Mouse (Mus musculus): ENCODE measurements around the gene Capg.

Gene Capg

DNA sequence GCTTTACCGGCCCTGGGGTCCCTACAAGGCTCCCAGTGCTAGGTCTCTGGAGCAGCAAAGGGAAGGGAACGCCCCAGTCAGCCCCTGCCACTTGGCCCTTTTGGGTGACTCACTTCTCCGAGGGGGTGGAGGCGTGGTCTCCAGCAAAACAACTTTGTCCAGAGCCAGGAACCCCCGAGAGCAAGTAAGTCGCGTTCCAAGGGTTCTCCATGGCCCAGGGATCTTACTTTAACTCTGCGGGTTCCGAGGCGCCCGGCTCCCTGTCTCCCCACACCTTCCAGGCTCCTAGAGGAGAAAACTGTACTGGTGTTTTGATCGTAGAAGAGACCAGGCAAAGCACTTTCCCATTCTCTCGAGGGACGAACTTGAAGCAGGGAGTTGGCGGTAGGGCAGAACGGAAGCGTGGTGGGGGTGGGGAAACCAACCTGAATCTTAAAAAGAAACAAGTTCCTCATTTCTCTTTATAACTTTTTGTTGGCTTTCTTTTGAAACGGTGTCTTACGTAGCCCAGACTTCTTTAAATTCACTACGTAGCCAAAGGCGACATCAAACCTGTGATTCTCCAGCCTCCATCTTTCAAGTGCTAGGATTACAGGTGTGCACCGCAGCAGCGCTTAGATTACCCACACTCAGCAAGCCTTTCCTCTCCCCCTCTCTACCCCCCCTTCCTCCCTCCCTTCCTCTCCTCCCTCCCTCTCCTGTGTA is at the start of gene Capg:
Gene Capg, plus strand, starts transcription at position 109 of the 705 bp plus-strand sequence.
- DNase-seq, result peak; percentile 67

DNA sequence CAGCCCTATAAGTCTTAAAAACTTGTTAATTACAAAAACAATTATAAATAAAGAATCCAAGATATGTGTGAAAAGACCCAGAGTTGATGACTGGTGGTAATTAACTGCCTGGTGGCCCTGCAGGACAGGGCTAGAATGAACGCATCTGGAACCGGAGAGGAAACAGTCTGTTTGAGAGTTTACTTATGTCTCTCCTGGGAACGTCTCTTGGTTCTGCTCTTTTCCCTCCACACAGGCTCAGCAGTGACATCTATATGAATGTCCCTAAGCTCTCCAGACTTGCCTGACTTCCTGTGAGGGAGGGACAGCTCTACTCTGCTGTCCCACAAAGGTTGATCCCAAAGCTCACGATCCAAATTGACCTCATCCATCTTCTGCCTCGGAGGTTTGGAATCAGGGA is 45.2 kb upstream of the Capg start:
- DNase-seq, result no peak

DNA sequence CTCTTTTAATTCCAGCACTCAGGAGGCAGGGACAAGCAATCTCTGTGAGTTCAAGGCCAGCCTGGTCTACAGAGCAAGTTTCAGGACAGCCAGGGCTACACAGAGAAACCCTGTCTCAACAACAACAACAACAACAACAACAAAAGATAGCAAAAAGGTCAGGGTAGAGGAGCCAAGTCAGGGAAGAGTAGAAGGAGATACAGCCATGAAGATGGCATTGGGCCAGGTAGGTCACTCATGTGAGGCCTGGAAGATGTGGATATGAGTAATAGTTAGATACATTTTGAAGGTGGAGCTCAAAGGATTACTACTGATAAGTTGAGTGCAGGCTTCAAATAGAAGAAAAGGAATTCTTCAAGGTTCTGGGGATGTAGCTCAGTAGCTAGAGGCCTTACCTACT is 40.9 kb upstream of the Capg start:
- no peak for DNase-seq

DNA sequence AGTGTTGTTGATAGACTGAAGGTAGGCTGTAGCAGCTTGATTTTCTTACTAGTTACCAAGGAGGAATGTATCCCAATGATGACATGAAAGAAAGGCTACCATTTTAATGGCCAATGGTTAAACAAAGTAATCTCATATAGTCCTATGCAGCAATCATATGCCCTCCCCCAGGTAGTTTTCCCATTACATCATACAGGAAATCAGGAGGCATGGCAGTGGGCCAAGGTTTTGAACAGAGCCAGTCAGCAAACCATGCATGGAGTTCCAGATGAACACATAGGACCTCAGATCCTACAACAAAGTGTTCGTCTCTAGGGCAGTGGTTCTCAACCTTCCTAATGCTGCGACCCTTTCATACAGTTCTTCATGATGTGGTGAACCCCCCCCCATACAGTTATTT is 40.3 kb upstream of the Capg start:
- no peak for DNase-seq

DNA sequence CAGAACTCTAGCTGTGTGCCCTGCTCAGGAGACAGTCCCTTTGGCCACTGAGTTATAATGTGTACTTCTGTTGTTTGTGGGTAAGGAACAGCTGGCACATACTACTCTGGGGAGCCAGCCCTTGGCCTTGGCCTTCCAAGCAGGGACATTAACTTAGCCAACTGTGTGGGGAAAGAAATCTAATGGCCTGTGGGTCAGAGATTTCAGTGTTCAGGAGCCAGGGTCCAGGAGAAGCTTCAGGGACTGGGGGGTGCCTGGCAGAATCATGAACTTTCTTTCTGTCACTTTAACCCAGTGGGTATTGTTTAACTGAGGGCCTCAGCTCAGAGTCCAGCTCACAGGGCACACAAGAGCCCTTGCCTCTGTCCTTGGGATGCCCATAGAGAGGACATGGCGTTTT is 38.1 kb upstream of the Capg start:
- DNase-seq, result no peak

DNA sequence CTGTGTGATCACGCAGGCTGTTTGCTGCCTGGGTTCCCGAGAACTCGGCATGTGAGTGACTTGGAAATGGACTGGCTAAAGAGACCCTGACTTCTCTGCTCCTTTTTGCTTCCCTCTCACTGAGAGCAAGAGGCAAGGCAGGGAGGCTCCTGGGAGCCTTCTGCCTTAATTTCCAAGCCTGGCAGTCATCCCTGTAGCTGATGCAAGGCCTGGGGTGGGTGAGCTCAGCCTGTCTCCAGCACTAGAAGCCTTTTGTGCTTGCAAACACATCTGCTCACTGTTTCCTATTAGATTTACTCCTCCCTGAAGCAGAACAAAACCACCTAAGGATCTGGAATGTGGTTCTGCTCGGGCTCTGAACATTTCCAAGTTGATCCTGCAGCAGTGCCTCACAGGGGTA is 35.6 kb upstream of the Capg start:
- no peak for DNase-seq

DNA sequence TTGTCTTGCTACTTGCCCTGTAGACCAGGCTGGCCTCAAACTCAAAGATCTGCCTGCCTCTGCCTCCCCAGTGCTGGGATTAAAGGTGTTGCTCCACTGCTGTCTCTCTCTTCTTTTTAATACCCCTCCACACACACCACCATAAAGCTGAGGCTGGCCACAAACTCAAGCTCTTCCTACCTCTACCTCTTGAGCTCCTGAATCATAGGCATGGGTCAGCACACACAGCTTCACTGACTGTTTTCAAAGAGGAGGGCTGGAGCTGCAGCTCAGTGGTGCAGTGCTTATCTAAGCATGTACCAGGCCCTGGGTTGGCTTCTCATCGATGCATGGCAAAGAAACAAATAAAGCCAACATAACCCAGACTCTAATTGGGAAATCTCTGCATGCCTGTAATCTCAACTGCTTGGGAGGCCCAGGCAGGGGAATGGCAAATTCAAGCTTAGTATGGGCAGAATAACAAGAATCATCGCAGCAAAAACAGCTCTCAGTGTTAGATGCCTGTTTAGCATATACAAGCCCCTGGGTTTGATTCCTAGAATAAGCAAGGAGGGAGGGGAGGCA is 34.2 kb upstream of the Capg start:
- no peak for DNase-seq

DNA sequence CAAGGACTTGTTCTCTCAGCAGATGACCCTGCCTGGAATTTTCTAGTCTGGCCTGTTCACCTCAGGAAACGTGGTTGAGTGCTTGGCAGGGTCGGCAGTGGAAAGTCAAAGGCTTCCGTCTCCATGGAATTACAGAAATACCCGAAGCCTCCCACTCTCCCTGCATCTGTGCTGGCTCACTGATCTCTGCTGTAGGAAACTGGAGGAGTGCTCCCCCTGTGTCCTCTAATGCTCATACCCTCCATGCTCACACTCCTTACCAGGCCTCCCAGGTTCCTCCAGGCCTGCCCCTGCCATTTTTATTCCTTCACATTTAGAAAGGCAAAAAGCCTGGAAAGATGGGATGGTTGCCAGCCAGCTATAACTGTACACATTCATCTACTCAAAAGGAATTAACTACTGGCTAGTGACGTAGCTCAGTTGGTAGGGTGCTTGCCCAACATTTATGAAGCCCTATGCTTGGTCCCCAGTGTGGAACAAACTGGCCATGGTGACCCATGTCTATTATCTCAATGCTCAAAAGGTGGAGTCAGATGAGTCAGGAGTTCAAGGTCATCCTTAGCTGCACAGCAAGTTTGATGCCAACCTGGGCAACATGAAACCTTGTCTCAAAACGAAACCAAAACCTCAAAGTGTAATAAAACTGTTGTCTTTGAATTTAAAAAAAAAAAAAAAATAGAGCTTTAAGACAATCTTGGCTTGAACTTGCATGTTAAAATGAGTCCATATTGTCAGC is 33.3 kb upstream of the Capg start:
- no peak for DNase-seq

DNA sequence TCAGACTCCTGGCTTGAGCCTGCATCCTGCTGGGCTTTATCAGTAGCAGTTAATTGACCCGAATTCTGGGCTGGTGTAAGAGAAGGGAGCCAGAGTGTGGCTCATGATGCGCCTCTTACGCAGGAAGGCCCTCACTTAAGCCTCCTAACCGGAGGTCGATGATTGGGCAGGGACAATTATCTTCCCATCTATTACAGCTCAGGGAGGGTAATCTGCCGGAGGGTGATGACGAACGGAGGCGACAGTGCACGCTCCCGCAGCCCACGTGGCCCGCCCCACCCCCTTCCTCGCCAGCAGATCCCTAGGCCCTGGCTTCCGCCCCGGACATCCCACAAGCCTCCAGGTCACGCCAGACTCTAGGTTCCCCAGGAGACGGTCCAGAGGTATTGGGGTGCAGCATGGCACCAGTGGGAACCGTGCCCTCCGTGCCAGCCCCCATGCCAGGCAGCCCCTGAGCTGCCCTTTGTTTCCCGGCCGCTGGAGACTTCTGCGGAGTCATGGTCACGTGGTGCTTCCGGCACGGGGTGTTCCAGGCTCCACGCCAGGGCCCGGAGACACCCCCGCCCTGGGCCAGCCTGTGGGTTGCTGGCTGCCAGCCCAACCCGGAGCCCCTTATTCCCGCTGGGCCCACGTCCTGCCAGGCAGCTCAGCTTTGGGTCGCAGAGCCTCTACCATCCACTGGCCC is 31.7 kb upstream of the Capg start:
- DNase-seq, result peak; percentile 83

DNA sequence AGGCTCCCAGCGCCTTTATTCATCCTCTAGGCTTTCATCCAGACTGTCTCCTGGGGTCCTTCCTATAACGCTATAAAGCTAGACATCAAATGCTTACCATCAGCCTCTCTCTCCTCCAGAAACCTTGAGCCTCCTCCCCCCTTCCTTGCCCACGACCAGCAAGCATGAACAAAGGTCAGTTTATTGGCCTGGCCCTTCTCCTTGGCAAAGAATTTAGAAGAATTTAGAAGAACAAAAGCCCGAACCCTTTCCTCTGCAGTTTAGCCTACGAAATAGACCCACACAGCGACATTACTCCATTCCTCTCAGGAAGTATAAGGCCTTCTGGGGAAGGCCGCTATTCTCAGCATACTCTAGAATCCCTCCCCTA is 31.1 kb upstream of the Capg start:
- DNase-seq, result no peak

DNA sequence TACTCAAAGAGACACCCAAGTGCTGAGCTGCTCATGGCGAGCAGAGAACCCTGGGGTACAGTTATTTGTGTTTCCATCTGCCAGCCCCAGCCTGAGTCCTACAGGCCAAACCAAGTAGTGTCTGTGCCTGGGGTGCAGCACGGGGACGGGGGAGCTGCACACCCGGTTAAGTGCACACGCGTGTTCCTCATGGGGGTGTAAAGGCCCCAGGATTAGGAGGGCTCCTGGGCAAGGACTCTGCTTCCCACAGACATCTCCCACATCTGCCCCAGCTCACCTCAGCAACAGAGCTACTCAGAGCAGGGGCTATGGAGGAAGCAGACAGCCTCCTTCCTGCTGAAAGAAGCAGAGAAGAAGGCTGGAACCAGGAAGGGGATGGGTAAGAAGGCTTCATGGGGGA is 28.5 kb upstream of the Capg start:
- no peak for DNase-seq

DNA sequence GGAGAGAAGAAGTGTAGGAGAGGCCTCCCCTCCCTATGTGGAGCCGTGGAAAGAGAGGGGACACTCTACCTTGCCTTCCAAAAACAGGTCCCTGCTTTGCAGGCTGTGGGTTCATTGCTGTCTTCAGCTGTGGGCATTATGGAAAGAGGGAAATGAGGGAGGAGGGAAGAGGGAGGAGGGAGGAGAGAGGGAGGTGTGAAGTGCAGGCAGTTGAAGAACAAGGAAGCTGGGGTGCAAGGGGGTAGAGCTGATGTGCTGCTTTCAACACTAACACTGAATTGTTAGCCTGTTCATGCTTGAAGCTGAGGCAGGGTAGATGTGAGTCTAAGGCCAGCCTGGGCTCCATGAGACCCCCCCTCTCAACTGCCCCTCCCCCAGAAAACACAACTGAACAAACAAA is 25.3 kb upstream of the Capg start:
- DNase-seq, result no peak

DNA sequence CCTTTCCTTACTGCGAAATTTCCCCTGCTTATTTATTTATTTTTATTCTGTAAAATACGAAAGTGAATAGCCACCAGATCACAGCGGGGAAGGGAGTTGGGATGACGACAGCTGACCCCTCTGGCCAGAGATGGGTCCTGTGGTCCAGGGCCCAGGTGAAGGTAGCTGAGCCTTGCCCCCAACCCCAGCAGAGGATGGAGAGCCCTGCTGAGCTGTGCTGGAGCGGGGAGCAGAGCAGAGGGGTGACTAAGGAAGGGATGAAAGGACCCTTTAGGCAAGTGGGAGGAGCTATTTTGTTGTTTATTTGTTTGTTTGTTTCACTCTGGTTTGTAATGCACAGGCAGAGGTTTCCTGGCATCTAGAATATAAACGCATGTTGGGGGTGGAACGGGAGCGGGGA is 24.9 kb upstream of the Capg start:
- DNase-seq, result no peak

DNA sequence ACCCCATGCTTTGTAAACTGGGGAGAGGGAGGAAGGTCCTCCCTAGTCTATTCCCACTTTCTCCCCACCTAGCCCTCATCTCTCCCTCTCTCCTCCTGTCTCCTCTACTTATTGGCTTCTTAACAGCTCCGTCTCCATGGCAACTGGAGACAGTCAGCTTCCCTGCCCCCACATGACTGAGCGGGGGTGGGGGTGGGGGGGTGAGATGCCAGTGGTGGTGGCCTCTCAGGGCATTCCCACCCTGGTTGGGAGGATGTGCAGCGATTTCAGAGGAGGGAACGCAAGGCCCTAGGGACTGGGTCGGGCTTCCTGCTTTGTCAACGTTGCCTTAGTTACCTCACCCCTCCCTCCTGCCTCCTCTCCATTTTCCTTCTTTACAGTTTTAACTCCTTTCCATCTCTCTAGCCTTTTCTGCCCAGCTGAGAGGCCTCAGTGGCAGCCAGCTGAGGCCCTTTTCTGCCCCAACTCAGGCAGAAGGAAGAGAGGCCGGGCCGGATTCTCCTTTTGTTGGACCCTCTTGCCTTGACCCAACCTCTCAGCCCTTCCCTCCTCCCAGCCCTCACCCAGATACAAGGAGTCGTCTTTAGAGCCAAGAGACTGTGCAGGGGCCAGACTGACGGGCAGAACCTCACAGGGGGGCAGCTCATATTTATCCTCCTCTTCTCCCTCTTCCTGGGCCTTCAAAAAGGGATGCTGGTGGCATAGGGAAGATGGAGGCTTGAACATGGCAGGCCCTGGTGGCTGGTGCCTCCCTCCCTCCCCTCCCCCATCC is 24.1 kb upstream of the Capg start:
- no peak for DNase-seq

DNA sequence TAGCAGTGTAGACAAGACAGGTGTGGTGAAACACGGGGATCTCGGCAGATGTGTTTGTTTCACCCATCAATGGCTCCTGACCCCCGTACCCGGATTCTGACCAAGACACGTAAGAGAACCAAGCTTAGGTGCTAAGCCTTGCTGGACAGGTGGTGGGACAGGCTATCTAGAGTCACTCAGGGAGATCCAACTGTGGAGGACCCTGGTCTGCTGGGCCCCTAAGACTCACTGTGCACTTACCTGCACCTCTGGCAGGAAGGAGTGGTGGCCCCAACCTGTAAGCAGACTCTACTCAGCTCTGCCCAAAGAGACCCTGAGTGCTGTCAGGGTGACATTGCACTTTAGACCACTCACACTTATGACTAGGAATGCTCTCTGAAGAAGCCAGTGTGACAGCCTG is 23.3 kb upstream of the Capg start:
- no peak for DNase-seq

DNA sequence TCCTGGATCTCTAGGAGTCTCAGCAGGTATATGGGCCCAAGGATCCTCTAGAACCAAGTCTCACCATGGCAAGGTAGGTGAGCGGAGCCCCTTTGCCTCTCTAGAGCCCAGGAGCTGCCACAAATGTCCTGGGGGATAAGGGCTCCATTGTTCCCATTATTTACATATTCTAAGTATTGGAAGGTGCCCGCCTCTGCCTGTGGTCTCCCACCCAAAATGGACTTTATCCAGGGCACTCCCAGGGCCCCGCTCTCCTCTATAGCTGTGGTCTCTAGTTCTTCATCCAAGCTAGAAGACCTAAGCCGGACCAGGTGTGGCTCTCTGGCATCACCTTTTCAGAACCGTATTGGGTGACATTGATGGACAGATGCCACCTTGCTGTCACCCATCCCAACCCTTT is 22.6 kb upstream of the Capg start, which contains the start of gene Sh2d6:
Gene Sh2d6, minus strand, starts transcription at position 101 of the 400 bp plus-strand sequence.
- no peak for DNase-seq

DNA sequence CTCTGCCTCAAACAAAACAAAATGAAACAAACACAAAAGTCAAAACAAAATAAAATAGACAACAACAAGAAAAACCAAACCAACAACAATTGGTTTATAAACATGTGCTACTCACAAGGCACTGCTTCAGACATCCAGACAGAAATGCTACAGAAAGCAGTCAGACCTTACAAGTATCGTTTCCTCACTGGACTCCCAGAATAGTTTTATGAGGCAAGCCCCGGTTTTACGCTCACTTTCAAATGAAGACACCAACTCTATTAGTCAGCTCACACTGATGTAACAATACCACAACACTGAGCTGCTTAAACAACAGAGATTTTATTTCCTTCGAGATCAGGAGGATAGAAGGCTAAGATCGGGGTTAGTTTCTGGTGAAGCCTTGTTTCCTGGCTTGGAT is 21.9 kb upstream of the Capg start:
- DNase-seq, result no peak

DNA sequence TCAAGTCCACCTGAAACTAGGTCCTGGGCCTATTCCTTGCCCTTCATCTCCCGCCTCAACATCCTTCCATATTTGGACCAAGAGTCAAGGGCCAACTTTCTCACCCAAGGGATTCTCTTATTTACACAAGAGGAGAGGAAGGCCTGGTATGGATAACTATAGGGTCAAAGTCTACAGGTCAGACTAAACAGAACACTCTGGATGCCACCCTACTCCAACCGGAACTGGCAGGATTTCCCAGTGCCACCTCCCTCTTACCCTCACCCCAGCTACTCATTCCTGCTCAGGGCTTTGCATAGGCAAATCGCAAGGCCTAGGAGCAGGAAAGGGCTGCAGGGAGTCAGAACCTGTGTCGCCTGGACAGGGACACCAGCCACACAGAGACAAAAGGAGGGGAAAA is 21.0 kb upstream of the Capg start:
- DNase-seq, result no peak

DNA sequence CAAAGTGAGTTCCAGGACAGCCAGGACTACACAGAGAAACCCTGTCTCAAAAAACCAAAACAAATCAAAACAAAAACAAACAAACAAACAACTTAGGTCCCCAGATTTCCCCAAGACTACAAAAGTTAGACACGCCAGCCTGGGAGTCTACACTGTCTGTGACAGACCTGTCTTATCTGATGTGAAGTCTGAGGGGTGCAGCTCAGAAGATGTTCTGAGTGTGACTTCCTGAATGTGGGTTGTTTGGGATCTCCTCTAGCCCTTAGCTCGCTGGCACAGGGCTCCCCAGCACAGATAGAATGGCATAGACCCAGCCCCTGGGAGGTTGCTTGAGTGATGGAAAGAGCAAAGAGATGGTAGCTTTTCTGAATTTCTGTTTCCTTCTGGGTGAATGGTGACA is 20.0 kb upstream of the Capg start:
- DNase-seq, result no peak

DNA sequence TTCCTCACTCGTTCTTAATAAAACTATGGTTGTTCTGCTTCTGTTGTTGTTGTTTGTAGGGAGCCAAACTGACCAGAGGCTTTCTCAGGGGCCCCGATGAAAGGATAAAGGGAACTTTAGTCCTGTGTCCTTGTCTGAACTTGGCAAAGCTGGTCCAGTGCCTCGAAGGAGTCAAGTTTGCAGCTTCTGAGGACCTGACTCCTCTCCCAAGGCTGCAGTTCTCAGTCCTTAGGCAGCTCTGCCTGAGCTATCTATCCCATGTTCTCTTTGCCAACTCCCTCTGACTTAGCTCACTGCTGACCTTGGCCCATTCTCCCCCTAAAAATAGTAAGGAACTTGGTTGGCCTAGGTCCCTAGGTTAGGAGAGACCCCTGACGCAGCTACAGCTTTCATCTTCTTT is 17.1 kb upstream of the Capg start:
- DNase-seq, result no peak

DNA sequence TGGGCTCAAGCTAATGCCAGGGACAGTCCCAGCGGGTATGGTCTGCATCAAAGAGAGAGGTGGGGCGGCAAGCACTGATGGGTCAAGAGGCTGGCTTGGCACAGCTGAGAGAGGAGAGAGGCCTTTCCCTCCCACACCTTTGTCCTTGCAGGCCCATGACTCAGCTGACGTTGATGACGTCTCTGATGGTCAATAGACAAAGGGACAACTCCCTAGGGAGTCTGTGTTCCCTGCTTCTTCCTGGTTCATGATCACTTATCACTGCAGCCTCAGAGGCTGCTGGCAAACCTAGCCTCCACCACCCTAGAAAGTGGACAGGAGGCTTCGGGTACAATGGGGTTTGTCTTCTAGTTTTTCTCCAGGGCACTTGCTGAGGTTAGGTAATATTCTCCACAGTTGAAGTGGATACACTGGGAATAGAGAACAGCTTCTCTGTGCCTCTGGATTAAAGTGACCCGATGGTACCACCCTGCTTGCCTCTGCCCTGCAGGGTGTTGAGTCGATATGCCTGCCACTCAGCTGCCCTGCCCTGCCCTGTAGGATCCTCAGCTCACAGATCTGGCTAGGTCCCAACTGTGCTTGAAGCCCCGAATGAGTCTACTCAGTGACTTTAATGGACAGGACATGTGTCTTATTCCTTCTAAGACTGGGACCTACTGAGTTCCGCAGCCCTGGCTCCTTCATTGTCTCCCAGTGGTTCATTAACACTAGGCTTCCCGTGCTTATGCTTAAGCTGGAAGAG is 15.6 kb upstream of the Capg start:
- DNase-seq, result no peak

DNA sequence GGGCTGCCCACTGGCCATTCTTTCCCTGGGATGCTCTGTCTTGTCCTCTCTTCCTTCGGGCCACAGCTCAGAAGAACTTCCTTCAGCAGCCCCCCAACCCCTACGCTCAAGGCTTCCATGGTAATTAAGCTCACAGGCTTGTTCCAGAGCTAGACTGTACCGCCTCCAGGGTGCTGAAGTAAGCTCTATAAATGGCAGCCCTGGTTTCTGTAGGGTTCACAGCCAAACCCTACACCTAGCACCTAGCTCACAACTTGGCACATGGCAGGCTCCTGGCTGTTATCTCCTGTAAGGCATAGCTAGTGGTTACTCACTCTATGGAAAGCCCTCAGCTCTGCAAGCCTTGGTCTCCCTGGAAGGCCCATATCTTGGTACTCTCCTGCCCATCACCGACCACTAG is 11.6 kb upstream of the Capg start:
- no peak for DNase-seq
